ENCODE assay signal across 11 mouse cellular contexts in genomic region chr7:82484834-82485233, GRCm38 (mm10).
DNase-seq lines count a peak whose midpoint lies in the region; ATAC-seq and TF ChIP-seq lines count a peak whose summit lies in the region.
"Had no signal": no experiment of that assay in that cellular context is flagged by ENCODE, and none has a peak within 500 bp of the region (broad histone marks: within the 10 kb centered on the region; RNA-seq: fewer than 3 reads in every experiment).

No protein-coding gene starts in this region.

- H3K4me1 ChIP-seq in limb, embryonic 15.5 days = peaks cover 11% of the 10 kb centered on the region; the same call in 1 of the 2 replicates
- H3K4me1 ChIP-seq in limb, embryonic 10.5 days = peaks cover 15% of the 10 kb centered on the region; the same call in 1 of the 2 replicates
- H3K4me1 ChIP-seq in forebrain, embryonic 11.5 days (replicated peaks; ENCODE audit: control insufficient read depth, insufficient read depth, low read length) = peaks cover 2% of the 10 kb centered on the region; the same call in 1 of the 2 replicates
- H3K4me1 ChIP-seq in midbrain, postnatal 0 days (ENCODE audit: insufficient read depth, low read length) = no peaks in the 10 kb centered on the region; the same call in 1 of the 2 replicates

- WGBS in limb, embryonic 15.5 days = 37% methylated on average over 5 of the region's 5 CpGs
- WGBS in limb, embryonic 10.5 days = 50% methylated on average over 5 of the region's 5 CpGs
- WGBS in forebrain, embryonic 11.5 days = 32% methylated on average over 5 of the region's 5 CpGs
- 32% methylated on average over 5 of the region's 5 CpGs for WGBS in midbrain, postnatal 0 days

- H3K4me2 ChIP-seq in limb, embryonic 15.5 days = no peak overlapping the region
- no peak overlapping the region for H3K4me2 ChIP-seq in forebrain, embryonic 11.5 days (ENCODE audit: low read depth, low read length, severe bottlenecking)
- no peak overlapping the region for H3K4me2 ChIP-seq in midbrain, postnatal 0 days (ENCODE audit: low read depth, low read length, poor library complexity, severe bottlenecking)

- H3K4me3 ChIP-seq in limb, embryonic 15.5 days = no peak overlapping the region
- H3K4me3 ChIP-seq in limb, embryonic 10.5 days = no peak overlapping the region
- no peak overlapping the region for H3K4me3 ChIP-seq in forebrain, embryonic 11.5 days (ENCODE audit: low read depth, low read length)
- H3K4me3 ChIP-seq in midbrain, postnatal 0 days (ENCODE audit: low read depth, low read length) = no peak overlapping the region
- H3K4me3 ChIP-seq: left cerebral cortex, adult 2 months had no signal

- peak overlapping the region; percentile 27; the same call in 1 of the 2 replicates for H3K27ac ChIP-seq in limb, embryonic 15.5 days
- no peak overlapping the region for H3K27ac ChIP-seq in limb, embryonic 10.5 days
- H3K27ac ChIP-seq in forebrain, embryonic 11.5 days (ENCODE audit: low read depth, low read length) = no peak overlapping the region
- no peak overlapping the region for H3K27ac ChIP-seq in midbrain, postnatal 0 days (ENCODE audit: low read depth, low read length)
- H3K27ac ChIP-seq: left cerebral cortex, adult 2 months had no signal

- TF ChIP-seq CTCF in midbrain, postnatal 0 days (IDR thresholded peaks at IDR 0.05) = no peak

- no peaks in the 10 kb centered on the region for H3K36me3 ChIP-seq in limb, embryonic 15.5 days
- H3K36me3 ChIP-seq in limb, embryonic 10.5 days = no peaks in the 10 kb centered on the region
- H3K36me3 ChIP-seq in forebrain, embryonic 11.5 days (ENCODE audit: control insufficient read depth, insufficient read depth, low read length) = no peaks in the 10 kb centered on the region
- H3K36me3 ChIP-seq in midbrain, postnatal 0 days (ENCODE audit: insufficient read depth, low read length) = no peaks in the 10 kb centered on the region

- intact Hi-C loops in heart, postnatal 14 days (cut with DNase I) = no loop called here

- no peaks in the 10 kb centered on the region for H3K27me3 ChIP-seq in limb, embryonic 15.5 days
- no peaks in the 10 kb centered on the region for H3K27me3 ChIP-seq in limb, embryonic 10.5 days (ENCODE audit: low read depth, poor library complexity, severe bottlenecking)
- no peaks in the 10 kb centered on the region for H3K27me3 ChIP-seq in forebrain, embryonic 11.5 days (ENCODE audit: control insufficient read depth, insufficient read depth, low read length)
- no peaks in the 10 kb centered on the region for H3K27me3 ChIP-seq in midbrain, postnatal 0 days (ENCODE audit: insufficient read depth, low read length)

- ATAC-seq in limb, embryonic 15.5 days (ENCODE audit: insufficient number of reproducible peaks, low FRiP score, low TSS enrichment, low read depth) = no peak; the same call in 1 of the 2 replicates
- ATAC-seq in forebrain, embryonic 11.5 days (replicated peaks; ENCODE audit: low FRiP score) = peak; percentile 78
- ATAC-seq in midbrain, postnatal 0 days (ENCODE audit: low FRiP score) = no peak; the same call in 1 of the 2 replicates
- no peak for ATAC-seq in CD4-positive, CD25-positive, alpha-beta regulatory T cell, adult 4 months

- no peak for DNase-seq in limb, embryonic 10.5 days (ENCODE audit: low spot score)
- no peak for DNase-seq in forebrain, embryonic 11.5 days (ENCODE audit: low spot score)
- peak; percentile 15 to 18 for DNase-seq in heart, postnatal 14 days
- DNase-seq in midbrain, postnatal 0 days (ENCODE audit: low spot score) = peak; percentile 55
- no peak for DNase-seq in lung, postnatal 14 days
- DNase-seq in thymus, adult 18-20 months = no peak
- DNase-seq: right cerebral cortex, postnatal 25 days; thymus, adult 2 months had no signal

- no peak overlapping the region for H3K9ac ChIP-seq in limb, embryonic 15.5 days
- H3K9ac ChIP-seq in forebrain, embryonic 11.5 days (ENCODE audit: low read length) = no peak overlapping the region
- no peak overlapping the region for H3K9ac ChIP-seq in midbrain, postnatal 0 days (replicated peaks; ENCODE audit: low read length, poor library complexity, severe bottlenecking)

- H3K9me3 ChIP-seq in limb, embryonic 15.5 days = no peaks in the 10 kb centered on the region
- no peaks in the 10 kb centered on the region for H3K9me3 ChIP-seq in limb, embryonic 10.5 days (replicated peaks)
- H3K9me3 ChIP-seq in forebrain, embryonic 11.5 days (ENCODE audit: control insufficient read depth, low read length) = no peaks in the 10 kb centered on the region
- no peaks in the 10 kb centered on the region for H3K9me3 ChIP-seq in midbrain, postnatal 0 days (ENCODE audit: low read length)

Comparison
In these comparisons a context has a peak if more than half of its experiments do, and no peak if none do; other contexts are left out.
1. DNase-seq: peak in heart, postnatal 14 days (2 of 2) and midbrain, postnatal 0 days (single experiment); none in limb, embryonic 10.5 days (single experiment), forebrain, embryonic 11.5 days (single experiment), lung, postnatal 14 days (single experiment) and thymus, adult 18-20 months (0 of 2).